Comparison of ENCODE assay signal across 16 mouse cellular contexts in genomic region chr10:79907415-79907814, GRCm38 (mm10). TPM values are rescaled to one million over a fixed set of nuclear protein-coding genes. Genes with fewer than 3 reads are reported as not detected.
A peak's percentile ranks its signal among the peaks of the same experiment; 100 is the strongest.
DNase-seq lines count a peak whose midpoint lies in the region; ATAC-seq and TF ChIP-seq lines count a peak whose summit lies in the region.
"Had no signal": no experiment of that assay in that cellular context is flagged by ENCODE, and none has a peak within 500 bp of the region (broad histone marks: within the 10 kb centered on the region; RNA-seq: fewer than 3 reads in every experiment).

No protein-coding gene starts in this region.

- H3K27me3 ChIP-seq in heart, embryonic 13.5 days (replicated peaks), result no peaks in the 10 kb centered on the region
- H3K27me3 ChIP-seq in lung, embryonic 14.5 days (ENCODE audit: insufficient read depth, low read length), result no peaks in the 10 kb centered on the region
- H3K27me3 ChIP-seq in limb, embryonic 13.5 days, result no peaks in the 10 kb centered on the region
- H3K27me3 ChIP-seq: neural tube, embryonic 13.5 days had no signal

- peaks cover 70% of the 10 kb centered on the region for H3K36me3 ChIP-seq in heart, embryonic 13.5 days
- peaks cover 64% of the 10 kb centered on the region for H3K36me3 ChIP-seq in lung, embryonic 14.5 days (ENCODE audit: insufficient read depth)
- H3K36me3 ChIP-seq in limb, embryonic 13.5 days, result peaks cover 71% of the 10 kb centered on the region

- ATAC-seq in heart, embryonic 13.5 days (ENCODE audit: extremely low read depth, insufficient number of reproducible peaks, low FRiP score, low TSS enrichment), result no peak
- ATAC-seq in lung, embryonic 14.5 days (ENCODE audit: insufficient read depth), result no peak
- no peak for ATAC-seq in limb, embryonic 13.5 days (ENCODE audit: low FRiP score, low read depth)

- peaks cover 15% of the 10 kb centered on the region for H3K4me1 ChIP-seq in heart, embryonic 13.5 days
- H3K4me1 ChIP-seq in lung, embryonic 14.5 days (ENCODE audit: insufficient read depth), result no peaks in the 10 kb centered on the region
- peaks cover 12% of the 10 kb centered on the region for H3K4me1 ChIP-seq in limb, embryonic 13.5 days

- peak overlapping the region; percentile 68; the same call in 1 of the 2 replicates for H3K4me2 ChIP-seq in heart, embryonic 13.5 days
- H3K4me2 ChIP-seq in lung, embryonic 14.5 days, result peak overlapping the region; percentile 57
- peak overlapping the region; percentile 55; the same call in 1 of the 2 replicates for H3K4me2 ChIP-seq in limb, embryonic 13.5 days (replicated peaks)

- TF ChIP-seq CTCF in lung, embryonic 14.5 days (IDR thresholded peaks at IDR 0.05; ENCODE audit: low read depth), result no peak

- peak overlapping the region; percentile 71; the same call in 1 of the 2 replicates for H3K4me3 ChIP-seq in heart, embryonic 13.5 days
- no peak overlapping the region for H3K4me3 ChIP-seq in lung, embryonic 14.5 days (ENCODE audit: low read depth, low read length)
- H3K4me3 ChIP-seq in limb, embryonic 13.5 days, result peak overlapping the region; percentile 64; the same call in 1 of the 2 replicates

- peak; percentile 37 for DNase-seq in cerebellum, adult 11 months
- DNase-seq in cerebellum, postnatal 14 days, result no peak
- no peak for DNase-seq in heart, adult 8-10 months (ENCODE audit: low spot score)
- no peak for DNase-seq in lung, embryonic 14.5 days
- no peak for DNase-seq in lung, postnatal 14 days
- DNase-seq in adrenal gland, postnatal 10 days, result no peak
- DNase-seq: adrenal gland, adult 2 months; heart, adult 2 months; kidney, postnatal 4 days; lung, adult 18-20 months; retina, postnatal 1 day had no signal

- peak overlapping the region; percentile 5; the same call in 1 of the 2 replicates for H3K9ac ChIP-seq in heart, embryonic 13.5 days
- no peak overlapping the region; the same call in 1 of the 2 replicates for H3K9ac ChIP-seq in lung, embryonic 14.5 days
- H3K9ac ChIP-seq in limb, embryonic 13.5 days, result peak overlapping the region; percentile 25; the same call in 1 of the 2 replicates

- H3K27ac ChIP-seq in heart, embryonic 13.5 days (replicated peaks), result no peak overlapping the region
- H3K27ac ChIP-seq in lung, embryonic 14.5 days (ENCODE audit: low read depth), result no peak overlapping the region
- no peak overlapping the region for H3K27ac ChIP-seq in limb, embryonic 13.5 days
- H3K27ac ChIP-seq: heart, adult 2 months; left cerebral cortex, adult 2 months; stomach, postnatal 0 days had no signal

- WGBS in heart, embryonic 13.5 days, result 91% methylated on average over 10 of the region's 10 CpGs
- WGBS in lung, embryonic 14.5 days, result 89% methylated on average over 10 of the region's 10 CpGs
- 93% methylated on average over 10 of the region's 10 CpGs for WGBS in limb, embryonic 13.5 days

- H3K9me3 ChIP-seq in heart, embryonic 13.5 days, result no peaks in the 10 kb centered on the region
- no peaks in the 10 kb centered on the region for H3K9me3 ChIP-seq in lung, embryonic 14.5 days (ENCODE audit: low read depth, low read length)
- H3K9me3 ChIP-seq in limb, embryonic 13.5 days, result no peaks in the 10 kb centered on the region
- H3K9me3 ChIP-seq: neural tube, embryonic 13.5 days had no signal

RNA-seq across cellular contexts. Expression of gene Med16, which starts 1.3 kb away (rescaled TPM):
- 41.8 and 42.1 TPM in 2 replicates for polyA plus RNA-seq in heart, embryonic 13.5 days (2015; fragmentation: Nextera tagmentation; extraction: Ambion mirVana)
- 10 to 100 TPM; 48.5 to 65.2 (median 53.3) TPM for total RNA-seq in heart, adult 8-10 months (2022)
- polyA plus RNA-seq in lung, embryonic 14.5 days (2014; fragmentation: Nextera tagmentation; extraction: Ambion mirVana), result 55.5 and 58.7 TPM in 2 replicates
- 44.9 and 46.8 TPM in 2 replicates for polyA plus RNA-seq in limb, embryonic 13.5 days (2015; fragmentation: Nextera tagmentation; extraction: Ambion mirVana)
- 10 to 100 TPM; 48.1 to 50.8 TPM for total RNA-seq in adrenal gland, postnatal 10 days (2021)

RNA-seq across cellular contexts. Expression of gene Gm26602, which starts 3.2 kb away (rescaled TPM):
- 1.7 TPM in 1 of 2 replicates, not detected in the other for polyA plus RNA-seq in heart, embryonic 13.5 days (2015; fragmentation: Nextera tagmentation; extraction: Ambion mirVana)
- total RNA-seq in heart, adult 8-10 months (2022), result not detected
- 4.1 TPM in 1 of 2 replicates, not detected in the other for polyA plus RNA-seq in lung, embryonic 14.5 days (2014; fragmentation: Nextera tagmentation; extraction: Ambion mirVana)
- 20.3 TPM in 1 of 2 replicates, not detected in the other for polyA plus RNA-seq in limb, embryonic 13.5 days (2015; fragmentation: Nextera tagmentation; extraction: Ambion mirVana)
- total RNA-seq in adrenal gland, postnatal 10 days (2021), result not detected
- total RNA-seq: adrenal gland, adult 2 months; heart, adult 2 months; left cerebral cortex, adult 2 months had no signal
- polyA plus RNA-seq: adrenal gland, adult 2 months; heart, adult 2 months had no signal

RNA-seq across cellular contexts. Expression of gene Kiss1r, which starts 9.4 kb away (rescaled TPM):
- 0.60 and 0.67 TPM in 2 replicates for polyA plus RNA-seq in heart, embryonic 13.5 days (2015; fragmentation: Nextera tagmentation; extraction: Ambion mirVana)
- total RNA-seq in heart, adult 8-10 months (2022), result under 1 TPM; 0.28 to 0.62 (median 0.32) TPM
- 0.70 and 1.2 TPM in 2 replicates for polyA plus RNA-seq in lung, embryonic 14.5 days (2014; fragmentation: Nextera tagmentation; extraction: Ambion mirVana)
- 0.94 and 1.0 TPM in 2 replicates for polyA plus RNA-seq in limb, embryonic 13.5 days (2015; fragmentation: Nextera tagmentation; extraction: Ambion mirVana)
- total RNA-seq in adrenal gland, postnatal 10 days (2021), result 1 to 10 TPM in 1 of 2 experiments, under 1 TPM in 1; 0.69 to 1.8 TPM

RNA-seq across cellular contexts. Expression of gene R3hdm4, which starts 13.6 kb away (rescaled TPM):
- polyA plus RNA-seq in heart, embryonic 13.5 days (2015; fragmentation: Nextera tagmentation; extraction: Ambion mirVana), result 95.6 and 100 TPM in 2 replicates
- 10 to 100 TPM; 75.2 to 85.9 (median 81.0) TPM for total RNA-seq in heart, adult 8-10 months (2022)
- polyA plus RNA-seq in lung, embryonic 14.5 days (2014; fragmentation: Nextera tagmentation; extraction: Ambion mirVana), result 127 and 132 TPM in 2 replicates
- 186 and 188 TPM in 2 replicates for polyA plus RNA-seq in limb, embryonic 13.5 days (2015; fragmentation: Nextera tagmentation; extraction: Ambion mirVana)
- 10 to 100 TPM; 78.9 to 93.6 TPM for total RNA-seq in adrenal gland, postnatal 10 days (2021)

RNA-seq across cellular contexts. Expression of gene Cfd, which starts 16.8 kb away (rescaled TPM):
- polyA plus RNA-seq in heart, embryonic 13.5 days (2015; fragmentation: Nextera tagmentation; extraction: Ambion mirVana), result not detected in 2 replicates
- 10 to 100 TPM; 12.7 to 46.8 (median 17.8) TPM for total RNA-seq in heart, adult 8-10 months (2022)
- polyA plus RNA-seq in lung, embryonic 14.5 days (2014; fragmentation: Nextera tagmentation; extraction: Ambion mirVana), result not detected in 2 replicates
- not detected in 2 replicates for polyA plus RNA-seq in limb, embryonic 13.5 days (2015; fragmentation: Nextera tagmentation; extraction: Ambion mirVana)
- 100 to 1,000 TPM; 316 to 348 TPM for total RNA-seq in adrenal gland, postnatal 10 days (2021)
- total RNA-seq: left cerebral cortex, adult 2 months had no signal
- polyA plus RNA-seq: neural tube, embryonic 13.5 days; stomach, postnatal 0 days had no signal
